Mouse (Mus musculus) A20 (cell line): ENCODE measurements around the gene Adamtsl5.
"Not testable (repeated sequence)": the region's sequence is repeated elsewhere in the genome, so short reads cannot be mapped to it uniquely, and the experiment has no call there.

Experiments
- DNase-seq: peaks from one replicate; pipeline ENCODE4 v3.0.0-alpha.2; 2011; ENCODE audit warnings: low read depth, low spot score

Gene Adamtsl5

GRCm38 (mm10) chr10:80372706-80373105 lies 24.5 kb upstream of the Adamtsl5 start:
- DNase-seq = no peak

DNA sequence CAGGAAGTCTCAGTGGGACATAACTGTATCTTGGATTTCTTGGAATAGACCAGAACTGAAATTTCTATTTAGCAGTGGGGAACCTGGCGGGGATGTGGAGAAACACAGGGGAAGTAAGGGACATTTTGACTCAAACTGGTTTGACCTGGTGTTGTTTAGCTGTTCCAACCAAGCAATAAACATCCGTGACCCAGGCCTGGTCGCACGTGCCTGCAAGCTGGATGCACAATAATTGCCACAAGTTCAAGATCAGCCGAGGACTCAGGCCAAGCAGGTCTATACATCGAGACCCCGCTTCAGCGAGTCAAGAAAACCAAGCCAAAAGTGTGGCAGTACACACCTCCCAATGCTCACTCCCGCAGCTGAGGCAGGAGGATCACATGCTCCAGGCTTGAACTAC lies 23.8 kb upstream of the Adamtsl5 start:
- DNase-seq = no peak

- peak; percentile 97 for DNase-seq
Measured at GRCm38 (mm10) chr10:80371411-80371966, 23.3 kb upstream of the Adamtsl5 start.

- peak; percentile 76 for DNase-seq
Measured at GRCm38 (mm10) chr10:80369995-80370747, 22.0 kb upstream of the Adamtsl5 start.

DNA sequence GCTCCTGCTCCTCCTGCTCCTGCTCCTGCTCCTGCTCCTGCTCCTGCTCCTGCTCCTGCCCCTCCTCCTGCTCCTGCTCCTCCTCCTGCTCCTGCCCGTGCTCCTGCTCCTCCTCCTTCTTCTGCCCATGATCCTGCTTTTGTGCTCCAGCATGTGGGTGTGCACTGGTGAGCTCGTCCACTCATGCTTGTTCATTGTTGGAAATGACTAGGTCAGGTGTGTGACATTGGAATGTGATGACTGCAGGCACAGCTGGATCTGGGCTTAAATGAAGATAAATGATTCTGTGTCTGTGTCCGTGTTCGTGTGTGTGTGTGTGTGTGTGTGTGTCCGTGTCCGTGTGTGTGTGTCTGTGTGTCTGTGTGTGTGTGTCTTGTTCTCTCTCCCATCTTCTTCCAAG lies 20.2 kb upstream of the Adamtsl5 start:
- no peak for DNase-seq

DNA sequence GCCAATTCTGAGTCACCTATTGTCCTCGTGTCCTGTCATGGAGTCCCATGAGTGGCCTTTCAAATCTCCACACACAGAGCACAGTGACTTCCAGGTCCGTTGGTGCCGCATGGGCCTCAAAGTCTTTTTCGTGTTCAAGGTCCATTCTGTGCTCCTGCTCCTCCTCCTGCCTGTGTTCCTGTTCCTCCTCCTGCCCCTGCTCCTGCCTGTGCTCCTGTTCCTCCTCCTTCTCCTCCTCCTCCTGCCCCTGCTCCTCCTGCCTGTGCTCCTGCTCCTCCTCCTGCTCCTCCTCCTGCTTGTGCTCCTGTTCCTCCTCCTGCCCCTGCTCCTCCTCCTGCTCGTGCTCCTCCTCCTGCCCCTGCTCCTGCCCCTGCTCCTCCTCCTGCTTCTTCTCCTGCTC lies 19.7 kb upstream of the Adamtsl5 start:
- no peak for DNase-seq

- DNase-seq = no peak
Measured at GRCm38 (mm10) chr10:80365736-80366135, 17.5 kb upstream of the Adamtsl5 start.

- no peak for DNase-seq
Measured at GRCm38 (mm10) chr10:80363734-80364133, 15.5 kb upstream of the Adamtsl5 start.

GRCm38 (mm10) chr10:80357994-80358639 lies 9.9 kb upstream of the Adamtsl5 start:
- peak; percentile 32 for DNase-seq

DNA sequence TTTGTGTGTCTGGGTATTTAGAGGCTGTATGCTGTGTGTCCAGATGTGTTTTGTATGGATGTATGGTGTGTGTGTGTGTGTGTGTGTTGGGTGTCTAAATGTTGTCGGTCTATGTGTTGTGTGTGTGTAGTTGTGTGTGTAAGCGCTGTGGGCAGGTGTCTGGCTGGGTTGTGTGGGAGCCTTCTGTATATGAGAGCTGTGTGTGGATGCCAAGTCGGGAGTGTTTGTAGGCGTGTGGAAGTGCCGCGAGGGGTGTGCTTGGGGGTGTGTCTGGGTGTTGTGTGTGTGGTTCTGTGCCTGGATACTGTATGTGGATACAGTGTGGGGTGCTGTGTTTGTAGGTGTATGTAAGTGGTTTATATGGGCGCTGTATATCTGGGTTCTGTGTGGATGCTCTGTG lies 9.1 kb upstream of the Adamtsl5 start:
- no peak for DNase-seq

DNA sequence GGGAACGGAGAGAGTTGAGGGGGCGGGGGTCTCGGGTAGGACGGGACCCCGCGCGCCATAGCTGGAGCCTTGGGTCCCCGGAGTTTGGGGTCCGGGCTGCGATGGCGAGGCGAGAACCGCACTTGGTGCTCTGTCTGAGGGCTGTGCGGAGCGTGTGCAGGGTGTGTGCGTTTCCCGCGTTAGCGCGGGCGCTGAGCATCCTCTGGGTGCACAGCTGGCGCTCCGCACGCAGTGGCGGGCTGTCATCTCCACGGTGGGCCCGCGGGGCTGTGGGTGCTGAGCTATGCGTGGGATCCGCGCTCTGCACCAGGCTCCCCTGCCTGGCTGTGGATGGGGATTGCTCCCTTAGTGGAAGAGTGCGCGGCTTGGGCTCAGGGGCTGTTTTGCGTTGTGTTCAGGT lies 8.5 kb upstream of the Adamtsl5 start:
- DNase-seq = no peak

GRCm38 (mm10) chr10:80356001-80356682 lies 7.9 kb upstream of the Adamtsl5 start, which contains the start of gene Plk5:
Gene Plk5, plus strand, starts transcription at chr10:80356459.
- DNase-seq = no peak

GRCm38 (mm10) chr10:80355431-80355830 lies 7.2 kb upstream of the Adamtsl5 start:
- DNase-seq = no peak

- DNase-seq = no peak
Measured at GRCm38 (mm10) chr10:80352727-80353126, 4.5 kb upstream of the Adamtsl5 start.

DNA sequence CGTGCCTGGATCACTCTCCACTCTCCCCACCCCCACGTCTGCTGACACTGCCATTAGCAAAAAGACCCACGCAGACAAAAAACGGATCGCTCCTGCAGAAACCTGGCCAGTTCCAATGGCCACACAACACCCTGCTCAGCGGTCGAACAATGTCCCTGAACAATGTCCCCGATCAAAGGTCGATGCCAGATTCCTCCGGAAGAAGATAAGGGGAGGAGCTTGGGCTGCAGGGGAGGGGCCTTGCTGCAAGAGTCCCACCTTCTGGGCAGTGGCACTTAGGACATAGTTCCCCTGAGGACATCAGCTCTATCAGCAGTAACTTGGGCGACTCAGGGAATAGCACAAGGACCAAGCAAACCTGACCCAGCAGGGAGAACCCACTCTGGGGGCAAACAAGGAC lies 3.7 kb upstream of the Adamtsl5 start:
- DNase-seq = no peak

GRCm38 (mm10) chr10:80350292-80350691 lies 2.1 kb upstream of the Adamtsl5 start:
- peak; percentile 83 for DNase-seq

- no peak for DNase-seq
Measured at GRCm38 (mm10) chr10:80348981-80349380, 769 bp upstream of the Adamtsl5 start.

- DNase-seq = no peak
Measured at GRCm38 (mm10) chr10:80347514-80347967, 671 bp downstream of the Adamtsl5 start.

GRCm38 (mm10) chr10:80345929-80346328 lies 2.3 kb downstream of the Adamtsl5 start:
- not testable (repeated sequence) for DNase-seq

- no peak for DNase-seq
Measured at GRCm38 (mm10) chr10:80345122-80345521, 3.1 kb downstream of the Adamtsl5 start.

DNA sequence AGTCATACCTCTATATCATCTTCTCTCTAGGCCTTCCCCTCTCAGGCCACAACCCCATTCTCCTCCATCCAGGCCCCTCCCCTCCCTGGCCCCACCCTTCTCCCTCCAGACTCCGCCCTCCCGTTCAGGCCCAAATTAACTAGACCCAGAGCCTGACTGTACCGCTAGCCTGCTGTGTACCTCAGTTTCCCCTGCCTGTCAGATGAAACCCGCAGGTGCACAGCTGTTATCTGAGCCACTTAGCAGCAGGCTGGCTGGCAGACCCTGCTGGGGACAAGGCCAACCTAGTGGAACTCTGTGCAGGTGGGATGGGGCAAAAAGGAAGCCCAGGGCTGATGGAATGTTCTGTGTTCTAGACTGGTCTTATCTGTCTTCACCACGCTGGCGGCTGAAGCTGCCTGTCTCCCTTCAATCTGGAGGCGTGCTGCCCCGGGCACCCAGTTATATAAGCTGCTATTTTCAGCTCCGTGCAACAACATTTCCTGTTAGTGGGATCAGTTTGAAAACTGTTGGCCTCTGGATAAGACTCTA lies 4.0 kb downstream of the Adamtsl5 start:
- DNase-seq = no peak

GRCm38 (mm10) chr10:80343425-80343895 lies 4.8 kb downstream of the Adamtsl5 start:
- DNase-seq = no peak
